Mouse (Mus musculus) Muller cell, postnatal 12 days (primary cell): ENCODE measurements around the gene Mecom.
A peak's percentile ranks its signal among the peaks of the same experiment; 100 is the strongest.
"Not testable (repeated sequence)": the region's sequence is repeated elsewhere in the genome, so short reads cannot be mapped to it uniquely, and the experiment has no call there.

Source experiments
- DNase-seq: peaks from one replicate; pipeline ENCODE4 v3.0.0-alpha.2; 2015; ENCODE audit errors: inconsistent ontology term

Gene Mecom

GRCm38 (mm10) chr3:30445247-30445969, 102.4 kb downstream of the Mecom start:
- no peak for DNase-seq

DNA sequence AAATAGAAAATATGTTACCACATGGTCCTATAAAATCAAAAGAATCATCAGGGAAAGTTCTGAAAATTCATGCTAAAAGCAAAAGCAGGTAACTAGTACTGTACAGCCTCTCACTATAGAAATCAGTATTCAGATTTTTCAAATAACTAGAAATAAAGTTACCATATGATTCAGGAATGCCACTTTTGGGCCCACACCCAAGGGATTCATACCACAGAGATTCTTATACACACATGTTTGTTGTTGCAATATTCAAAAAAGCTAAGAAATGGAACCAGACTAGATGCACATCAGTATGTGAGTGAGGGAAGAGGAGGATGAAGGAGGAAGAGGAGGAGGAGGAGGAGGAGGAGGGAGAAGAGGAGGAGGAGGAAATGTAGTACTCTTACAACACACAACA, 106.2 kb downstream of the Mecom start:
- DNase-seq, result no peak

DNA sequence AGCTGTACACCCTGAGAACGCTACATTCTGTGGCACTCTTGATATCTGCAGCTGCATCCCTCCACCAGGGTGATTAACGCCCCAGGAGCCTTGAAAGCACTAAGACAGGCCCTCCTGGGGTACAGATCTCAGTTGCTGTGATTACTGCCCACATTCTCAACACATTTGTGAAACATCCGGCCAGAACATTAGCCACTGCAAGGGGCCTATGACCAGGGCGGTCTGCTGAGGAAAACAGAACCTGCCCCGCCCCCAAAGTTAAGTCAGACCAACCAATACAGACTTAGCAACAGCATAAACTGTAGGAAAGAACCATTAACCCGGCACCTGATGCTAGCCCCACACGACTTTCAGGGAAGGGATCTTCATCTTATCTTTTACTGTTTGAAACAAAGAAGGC, 109.8 kb downstream of the Mecom start:
- no peak for DNase-seq

DNA sequence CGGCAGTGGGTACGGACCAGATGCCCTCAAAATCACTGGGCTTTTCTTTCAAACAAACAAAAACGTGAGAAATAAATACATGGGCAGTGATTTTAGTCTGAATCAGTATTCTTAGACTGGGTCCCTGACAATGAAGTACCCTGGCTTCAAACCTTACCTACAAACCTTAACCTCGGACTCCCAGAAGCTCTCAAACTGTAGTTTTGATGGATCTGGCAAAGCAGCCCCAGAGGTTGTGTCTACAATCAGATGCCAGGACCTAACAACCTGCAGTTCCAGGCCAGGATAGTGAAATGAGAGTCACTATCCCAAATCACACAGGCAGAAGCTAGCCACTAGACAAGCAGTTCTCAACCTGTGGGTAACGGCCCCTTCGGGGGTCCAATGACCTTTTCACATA, 111.2 kb downstream of the Mecom start:
- DNase-seq, result no peak

- no peak for DNase-seq
Measured at GRCm38 (mm10) chr3:30436131-30436530, 111.7 kb downstream of the Mecom start.

DNA sequence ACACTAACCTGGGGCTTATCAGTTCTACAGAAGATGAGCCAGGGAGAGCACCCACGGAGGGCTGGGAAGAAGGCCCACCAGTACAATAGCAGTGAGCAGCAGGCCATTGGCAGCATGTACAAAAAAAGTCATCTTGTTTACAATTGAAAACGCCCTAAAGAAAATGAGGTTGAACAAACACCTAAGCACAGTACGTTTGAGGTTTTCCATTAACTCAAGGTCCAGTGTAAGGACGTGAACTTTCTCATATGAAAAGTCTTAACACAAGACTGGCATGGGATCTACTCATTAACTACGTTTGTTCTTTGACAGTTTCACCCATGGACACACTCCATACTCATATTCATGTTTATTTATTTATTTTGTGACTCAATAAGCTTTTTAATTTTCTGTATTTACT, 118.9 kb downstream of the Mecom start:
- DNase-seq, result no peak

DNA sequence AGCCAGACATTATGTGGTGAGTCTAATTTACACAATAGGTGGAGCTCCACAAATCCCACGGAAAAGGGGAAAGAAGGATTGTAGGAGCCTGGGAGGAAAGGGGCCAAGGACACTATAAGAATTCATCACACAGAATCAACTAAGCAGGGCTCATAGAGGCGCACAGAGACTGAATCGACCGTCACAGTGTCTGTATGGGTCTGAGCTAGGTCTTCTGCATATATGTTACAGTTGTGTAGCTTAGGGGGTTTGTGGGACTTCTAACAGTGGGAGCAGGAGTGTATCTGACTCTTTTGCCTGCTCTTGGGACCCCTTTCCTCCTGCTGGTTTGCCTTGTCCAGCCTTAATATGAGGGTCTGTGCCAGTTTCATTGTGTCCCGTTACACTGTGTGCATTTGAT, 123.8 kb downstream of the Mecom start:
- no peak for DNase-seq

- DNase-seq, result not testable (repeated sequence)
Measured at GRCm38 (mm10) chr3:30421948-30422347, 125.9 kb downstream of the Mecom start.

DNA sequence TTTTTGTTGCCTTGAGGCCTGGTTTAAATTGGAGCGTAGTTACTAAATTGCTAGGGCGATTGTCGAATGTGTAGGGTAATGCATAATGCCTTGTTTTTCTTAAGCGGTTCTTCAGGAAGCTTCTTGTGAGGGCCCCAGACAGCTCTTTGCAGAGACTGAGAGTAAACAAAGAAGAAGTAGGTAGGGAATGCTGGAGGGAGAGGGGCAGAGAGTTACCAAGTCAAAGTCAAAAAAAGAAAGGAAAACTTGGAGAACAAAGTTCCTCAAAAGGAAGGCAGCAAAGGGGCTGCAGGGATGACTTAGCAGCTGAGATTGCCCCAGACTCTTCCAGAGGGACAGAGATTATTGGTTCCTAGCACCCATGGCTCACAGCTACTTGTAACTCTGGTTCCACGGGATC, 126.9 kb downstream of the Mecom start:
- DNase-seq, result no peak

- no peak for DNase-seq
Measured at GRCm38 (mm10) chr3:30414173-30414572, 133.6 kb downstream of the Mecom start.

DNA sequence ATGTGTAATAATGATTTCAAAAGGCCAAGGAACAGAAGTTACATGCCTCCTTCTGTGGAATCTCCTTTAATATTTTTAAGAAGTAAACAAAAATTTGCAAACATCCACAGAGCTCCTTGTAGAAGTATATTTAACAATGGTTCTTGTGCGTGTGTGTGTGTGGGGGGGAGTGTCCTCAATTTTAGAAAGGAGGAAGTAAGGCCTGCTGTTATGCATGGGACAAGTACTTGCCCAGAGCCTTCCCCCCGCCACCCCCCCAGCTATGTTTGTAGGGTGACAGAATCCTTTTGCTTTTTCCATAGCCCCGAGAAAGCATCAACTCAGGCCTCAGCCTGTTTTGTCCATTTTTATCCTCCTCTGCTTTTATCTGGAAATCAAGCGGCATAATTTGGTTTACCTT, 137.0 kb downstream of the Mecom start:
- no peak for DNase-seq

- DNase-seq, result no peak
Measured at GRCm38 (mm10) chr3:30404821-30405220, 143.0 kb downstream of the Mecom start.

DNA sequence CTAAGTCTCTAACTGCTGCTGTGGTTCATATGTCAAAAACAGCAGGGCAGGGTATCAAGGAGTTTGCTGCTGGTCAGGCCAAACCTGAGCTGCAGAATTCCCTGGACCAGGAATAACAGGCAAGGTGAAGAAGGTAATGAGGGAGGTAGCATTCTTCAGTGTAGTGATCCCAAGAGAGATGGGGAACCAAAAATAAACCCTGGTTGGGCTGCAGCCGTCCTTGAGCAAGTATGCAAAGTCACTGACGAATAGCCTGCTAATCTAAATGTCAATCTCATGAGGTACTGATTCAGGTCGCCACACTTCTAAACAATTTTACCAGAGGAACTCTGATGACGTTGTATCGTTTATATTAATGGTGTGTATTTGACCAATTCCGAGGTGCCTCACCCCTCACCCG, 148.9 kb downstream of the Mecom start:
- DNase-seq, result no peak

DNA sequence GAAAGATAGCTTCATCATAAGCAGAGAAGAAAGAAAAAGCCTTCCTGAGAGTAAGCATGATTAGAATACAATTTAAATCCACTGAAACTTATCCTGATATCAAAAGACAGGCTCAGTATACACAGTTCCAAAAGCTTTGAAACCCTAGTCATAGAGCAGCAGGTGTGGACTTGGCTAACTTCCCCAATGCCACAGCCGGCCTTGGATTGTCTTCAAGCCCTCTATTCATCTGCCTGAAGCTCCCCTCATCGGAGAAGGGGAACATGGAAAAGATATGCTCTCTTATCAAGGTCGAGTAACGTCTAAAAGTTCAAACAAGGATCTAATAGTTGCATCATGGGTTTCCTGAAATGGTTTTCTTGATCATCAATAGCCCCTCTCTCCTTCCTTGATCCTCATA, 152.9 kb downstream of the Mecom start:
- no peak for DNase-seq

- DNase-seq, result no peak
Measured at GRCm38 (mm10) chr3:30392662-30393061, 155.1 kb downstream of the Mecom start.

GRCm38 (mm10) chr3:30392218-30392617, 155.6 kb downstream of the Mecom start:
- DNase-seq, result no peak

DNA sequence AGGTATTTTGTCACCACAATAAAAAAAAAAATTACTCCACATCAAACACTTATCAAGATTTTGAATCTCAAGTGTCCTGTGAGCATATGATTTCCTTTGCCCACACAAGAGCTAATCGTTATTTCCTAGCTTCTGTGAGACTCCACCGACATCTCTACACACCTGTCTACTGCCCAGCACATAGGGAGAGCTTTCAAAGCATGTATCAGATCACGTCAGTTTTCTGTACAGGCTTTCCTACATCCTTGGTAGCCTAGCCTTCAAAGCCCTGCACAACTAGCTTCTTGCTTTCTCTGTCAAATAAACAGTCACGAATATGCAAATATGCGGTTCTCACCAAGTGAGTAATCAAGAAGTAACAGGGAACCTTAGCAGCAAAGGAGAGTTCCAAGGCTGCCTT, 157.5 kb downstream of the Mecom start:
- no peak for DNase-seq

GRCm38 (mm10) chr3:30380273-30380672, 167.5 kb downstream of the Mecom start:
- DNase-seq, result no peak

- no peak for DNase-seq
Measured at GRCm38 (mm10) chr3:30379301-30379700, 168.5 kb downstream of the Mecom start.

- DNase-seq, result no peak
Measured at GRCm38 (mm10) chr3:30371472-30371871, 176.3 kb downstream of the Mecom start.

- no peak for DNase-seq
Measured at GRCm38 (mm10) chr3:30370860-30371455, 176.8 kb downstream of the Mecom start.

DNA sequence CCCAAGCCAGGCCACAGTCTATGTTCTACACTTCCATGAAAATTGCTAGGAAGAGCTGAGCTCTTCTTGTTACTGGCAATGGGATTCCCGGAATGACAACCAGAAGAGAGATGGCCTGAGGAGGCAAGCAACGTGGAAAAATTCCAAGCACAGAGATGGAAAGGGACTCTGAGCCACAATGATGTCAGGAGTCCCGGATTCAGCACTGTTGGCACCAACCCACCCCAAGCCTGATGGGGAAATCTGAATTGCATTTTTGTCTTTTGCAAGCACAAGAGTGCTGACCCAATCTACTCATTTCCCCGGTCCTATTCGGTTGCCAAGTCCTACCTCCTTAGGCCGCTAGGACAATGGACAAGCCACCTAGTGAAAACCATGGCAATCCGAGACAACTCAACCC, 181.2 kb downstream of the Mecom start:
- DNase-seq, result peak; percentile 73

GRCm38 (mm10) chr3:30361190-30361589, 186.6 kb downstream of the Mecom start:
- DNase-seq, result no peak
